ENCODE assay signal across 27 mouse cellular contexts in the genomic region with DNA sequence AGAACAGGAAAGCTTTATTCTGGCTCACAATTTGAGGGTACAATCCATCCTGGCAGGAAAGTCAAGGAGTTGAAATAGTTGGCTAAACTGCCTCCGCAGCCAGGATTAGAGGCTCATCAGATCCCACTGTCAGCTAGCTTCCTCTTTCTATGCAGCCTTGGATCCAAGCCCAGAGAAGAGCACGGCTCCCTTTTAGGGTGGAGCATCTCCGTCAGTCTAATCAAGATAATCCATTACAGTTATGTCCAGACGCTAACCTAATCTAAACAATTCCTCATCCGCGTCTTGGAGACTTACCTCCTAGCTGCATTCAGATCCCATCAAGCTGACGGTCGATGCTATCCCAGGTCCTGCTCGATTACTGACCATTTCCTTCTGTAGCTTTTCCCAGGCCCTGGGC. TPM values are rescaled to one million over a fixed set of nuclear protein-coding genes. Genes with fewer than 3 reads are reported as not detected.
DNase-seq lines count a peak whose midpoint lies in the region; ATAC-seq and TF ChIP-seq lines count a peak whose summit lies in the region.
"Had no signal": no experiment of that assay in that cellular context is flagged by ENCODE, and none has a peak within 500 bp of the region (broad histone marks: within the 10 kb centered on the region; RNA-seq: fewer than 3 reads in every experiment).

No protein-coding gene starts in this region.

- H3K27ac ChIP-seq in embryonic facial prominence, embryonic 14.5 days (replicated peaks; ENCODE audit: low read depth, low read length) = no peak overlapping the region
- no peak overlapping the region for H3K27ac ChIP-seq in embryonic facial prominence, embryonic 10.5 days (replicated peaks)
- no peak overlapping the region for H3K27ac ChIP-seq in lung, embryonic 14.5 days (ENCODE audit: low read depth)
- H3K27ac ChIP-seq: hindbrain, embryonic 12.5 days; kidney, postnatal 0 days; limb, embryonic 13.5 days; liver, embryonic 12.5 days; lung, embryonic 15.5 days; midbrain, embryonic 15.5 days; neural tube, embryonic 12.5 days; stomach, embryonic 15.5 days had no signal

- peaks cover 7% of the 10 kb centered on the region for H3K27me3 ChIP-seq in embryonic facial prominence, embryonic 14.5 days (replicated peaks; ENCODE audit: control insufficient read depth, insufficient read depth, low read length)
- H3K27me3 ChIP-seq in embryonic facial prominence, embryonic 10.5 days (replicated peaks; ENCODE audit: low read depth, poor library complexity, severe bottlenecking) = peaks cover 16% of the 10 kb centered on the region
- no peaks in the 10 kb centered on the region for H3K27me3 ChIP-seq in lung, embryonic 14.5 days (ENCODE audit: insufficient read depth, low read length)

- TF ChIP-seq CTCF in lung, embryonic 14.5 days (IDR thresholded peaks at IDR 0.05; ENCODE audit: low read depth) = no peak

- DNase-seq in embryonic facial prominence, embryonic 14.5 days (ENCODE audit: low spot score) = peak; percentile 61
- DNase-seq in embryonic facial prominence, embryonic 10.5 days (ENCODE audit: low spot score) = no peak
- DNase-seq in MN1 (ENCODE audit: low spot score) = peak; percentile 61
- peak; percentile 50 for DNase-seq in lung, embryonic 14.5 days
- peak; percentile 23 to 36 for DNase-seq in lung, postnatal 4 days
- DNase-seq in left cerebral cortex, adult 11 months (ENCODE audit: low spot score) = no peak
- no peak for DNase-seq in kidney, adult 9 months
- DNase-seq: B cell, adult 2 months; cerebellum, adult 18-20 months; cerebellum, postnatal 36 days; forebrain, postnatal 0 days; gastrocnemius, postnatal 14 days; heart, adult 18-20 months; heart, postnatal 10 days; thymus, adult 18-20 months; thymus, postnatal 36 days had no signal

- no peaks in the 10 kb centered on the region for H3K9me3 ChIP-seq in embryonic facial prominence, embryonic 14.5 days (ENCODE audit: control insufficient read depth, low read length)
- no peaks in the 10 kb centered on the region for H3K9me3 ChIP-seq in embryonic facial prominence, embryonic 10.5 days
- H3K9me3 ChIP-seq in lung, embryonic 14.5 days (ENCODE audit: low read depth, low read length) = no peaks in the 10 kb centered on the region
- H3K9me3 ChIP-seq: G1E; heart, embryonic 12.5 days; hindbrain, embryonic 12.5 days; limb, embryonic 13.5 days; liver, embryonic 12.5 days; lung, embryonic 15.5 days; midbrain, embryonic 15.5 days; neural tube, embryonic 12.5 days; stomach, embryonic 15.5 days had no signal

- ATAC-seq in embryonic facial prominence, embryonic 14.5 days (ENCODE audit: low read depth) = no peak
- no peak for ATAC-seq in lung, embryonic 14.5 days (ENCODE audit: insufficient read depth)
- ATAC-seq: forebrain, postnatal 0 days; intestine, postnatal 0 days; liver, embryonic 12.5 days; midbrain, embryonic 15.5 days had no signal

- no peaks in the 10 kb centered on the region for H3K4me1 ChIP-seq in embryonic facial prominence, embryonic 14.5 days (ENCODE audit: control insufficient read depth, insufficient read depth, low read length)
- H3K4me1 ChIP-seq in embryonic facial prominence, embryonic 10.5 days = no peaks in the 10 kb centered on the region
- H3K4me1 ChIP-seq in lung, embryonic 14.5 days (ENCODE audit: insufficient read depth) = no peaks in the 10 kb centered on the region
- H3K4me1 ChIP-seq: heart, embryonic 12.5 days; hindbrain, embryonic 12.5 days; limb, embryonic 13.5 days; liver, embryonic 12.5 days; lung, embryonic 15.5 days; midbrain, embryonic 15.5 days; neural tube, embryonic 12.5 days had no signal

- WGBS in embryonic facial prominence, embryonic 14.5 days = 63% methylated on average over 9 of the region's 9 CpGs
- WGBS in embryonic facial prominence, embryonic 10.5 days = 85% methylated on average over 9 of the region's 9 CpGs
- WGBS in lung, embryonic 14.5 days = 36% methylated on average over 9 of the region's 9 CpGs

- no peak overlapping the region for H3K4me2 ChIP-seq in embryonic facial prominence, embryonic 14.5 days (ENCODE audit: low read depth, low read length)
- no peak overlapping the region for H3K4me2 ChIP-seq in lung, embryonic 14.5 days
- H3K4me2 ChIP-seq: heart, embryonic 12.5 days; hindbrain, embryonic 12.5 days; limb, embryonic 13.5 days; liver, embryonic 12.5 days; lung, embryonic 15.5 days; midbrain, embryonic 15.5 days; neural tube, embryonic 12.5 days; stomach, embryonic 15.5 days had no signal

- no peak overlapping the region for H3K4me3 ChIP-seq in embryonic facial prominence, embryonic 14.5 days (ENCODE audit: low read depth, low read length)
- no peak overlapping the region for H3K4me3 ChIP-seq in embryonic facial prominence, embryonic 10.5 days
- no peak overlapping the region for H3K4me3 ChIP-seq in lung, embryonic 14.5 days (ENCODE audit: low read depth, low read length)
- H3K4me3 ChIP-seq: heart, embryonic 12.5 days; hindbrain, embryonic 12.5 days; limb, embryonic 13.5 days; liver, embryonic 12.5 days; lung, embryonic 15.5 days; midbrain, embryonic 15.5 days; neural tube, embryonic 12.5 days; stomach, embryonic 15.5 days had no signal

- H3K36me3 ChIP-seq in embryonic facial prominence, embryonic 14.5 days (ENCODE audit: control insufficient read depth, insufficient read depth, low read length) = no peaks in the 10 kb centered on the region
- no peaks in the 10 kb centered on the region for H3K36me3 ChIP-seq in embryonic facial prominence, embryonic 10.5 days (replicated peaks)
- no peaks in the 10 kb centered on the region for H3K36me3 ChIP-seq in lung, embryonic 14.5 days (ENCODE audit: insufficient read depth)
- H3K36me3 ChIP-seq: G1E; heart, embryonic 12.5 days; hindbrain, embryonic 12.5 days; limb, embryonic 13.5 days; liver, embryonic 12.5 days; lung, embryonic 15.5 days; midbrain, embryonic 15.5 days; neural tube, embryonic 12.5 days; stomach, embryonic 15.5 days had no signal

- H3K9ac ChIP-seq in embryonic facial prominence, embryonic 14.5 days (ENCODE audit: low read depth, low read length) = no peak overlapping the region
- H3K9ac ChIP-seq in lung, embryonic 14.5 days = no peak overlapping the region
- H3K9ac ChIP-seq: forebrain, postnatal 0 days; heart, embryonic 12.5 days; hindbrain, embryonic 12.5 days; limb, embryonic 13.5 days; liver, embryonic 12.5 days; lung, embryonic 15.5 days; midbrain, embryonic 15.5 days; neural tube, embryonic 12.5 days; stomach, embryonic 15.5 days had no signal

RNA-seq across cellular contexts. Expression of gene Fa2h, which starts 7.7 kb away (rescaled TPM):
- polyA plus RNA-seq in embryonic facial prominence, embryonic 14.5 days (2014; fragmentation: Nextera tagmentation; extraction: Ambion mirVana) = 0.13 and 0.22 TPM in 2 replicates
- polyA plus RNA-seq in embryonic facial prominence, embryonic 10.5 days (2016; fragmentation: Nextera tagmentation; extraction: Ambion mirVana) = 0.09 TPM in 1 of 2 replicates, not detected in the other
- polyA plus RNA-seq in lung, embryonic 14.5 days (2014; fragmentation: Nextera tagmentation; extraction: Ambion mirVana) = 0.07 TPM in 1 of 2 replicates, not detected in the other
- polyA plus RNA-seq: G1E; heart, embryonic 12.5 days; limb, embryonic 13.5 days; liver, embryonic 12.5 days; neural tube, embryonic 12.5 days had no signal

RNA-seq across cellular contexts. Expression of gene Mlkl, which starts 47.9 kb away (rescaled TPM):
- polyA plus RNA-seq in embryonic facial prominence, embryonic 14.5 days (2014; fragmentation: Nextera tagmentation; extraction: Ambion mirVana) = 1.2 and 2.5 TPM in 2 replicates
- 0.21 and 0.60 TPM in 2 replicates for polyA plus RNA-seq in embryonic facial prominence, embryonic 10.5 days (2016; fragmentation: Nextera tagmentation; extraction: Ambion mirVana)
- 3.2 and 3.6 TPM in 2 replicates for polyA plus RNA-seq in lung, embryonic 14.5 days (2014; fragmentation: Nextera tagmentation; extraction: Ambion mirVana)
- polyA plus RNA-seq: G1E had no signal

Comparison
In these comparisons a context has a peak if more than half of its experiments do, and no peak if none do; other contexts are left out.
1. DNase-seq: peak in embryonic facial prominence, embryonic 14.5 days (single experiment), MN1 (single experiment), lung, embryonic 14.5 days (single experiment) and lung, postnatal 4 days (2 of 2); none in embryonic facial prominence, embryonic 10.5 days (single experiment), left cerebral cortex, adult 11 months (single experiment) and kidney, adult 9 months (single experiment).